Mouse (Mus musculus): ENCODE results near the gene Marcks. TPM values are rescaled to one million over a fixed set of nuclear protein-coding genes. Genes with fewer than 3 reads are reported as not detected.
"Not testable (repeated sequence)": the region's sequence is repeated elsewhere in the genome, so short reads cannot be mapped to it uniquely, and the experiment has no call there.

Marcks gene
- polyA plus RNA-seq, 1 experiment from 2014 or later: 277 TPM

- H3K4me2 ChIP-seq (replicated peaks): no peak overlapping the region
- ATAC-seq: no peak
- H3K27me3 ChIP-seq: no peaks in the 10 kb centered on the region
- H3K4me3 ChIP-seq (replicated peaks): no peak overlapping the region
- no peaks in the 10 kb centered on the region for H3K9me3 ChIP-seq
- H3K36me3 ChIP-seq: no peaks in the 10 kb centered on the region
- H3K9ac ChIP-seq (replicated peaks): no peak overlapping the region
- no peaks in the 10 kb centered on the region for H3K4me1 ChIP-seq (replicated peaks)
- no peak overlapping the region for H3K27ac ChIP-seq
Observed at GRCm38 (mm10) chr10:37093306-37093705, 45.4 kb downstream of the Marcks start.

- 74% methylated on average over 3 of the region's 3 CpGs for WGBS
- H3K4me2 ChIP-seq (replicated peaks): no peak overlapping the region
- no peaks in the 10 kb centered on the region for H3K36me3 ChIP-seq
- H3K27me3 ChIP-seq: no peaks in the 10 kb centered on the region
- H3K9me3 ChIP-seq: no peaks in the 10 kb centered on the region
- H3K27ac ChIP-seq: no peak overlapping the region
- H3K9ac ChIP-seq (replicated peaks): no peak overlapping the region
- ATAC-seq: no peak
- H3K4me3 ChIP-seq (replicated peaks): no peak overlapping the region
- H3K4me1 ChIP-seq (replicated peaks): no peaks in the 10 kb centered on the region
Observed at GRCm38 (mm10) chr10:37090411-37090810, 48.3 kb downstream of the Marcks start.

DNA sequence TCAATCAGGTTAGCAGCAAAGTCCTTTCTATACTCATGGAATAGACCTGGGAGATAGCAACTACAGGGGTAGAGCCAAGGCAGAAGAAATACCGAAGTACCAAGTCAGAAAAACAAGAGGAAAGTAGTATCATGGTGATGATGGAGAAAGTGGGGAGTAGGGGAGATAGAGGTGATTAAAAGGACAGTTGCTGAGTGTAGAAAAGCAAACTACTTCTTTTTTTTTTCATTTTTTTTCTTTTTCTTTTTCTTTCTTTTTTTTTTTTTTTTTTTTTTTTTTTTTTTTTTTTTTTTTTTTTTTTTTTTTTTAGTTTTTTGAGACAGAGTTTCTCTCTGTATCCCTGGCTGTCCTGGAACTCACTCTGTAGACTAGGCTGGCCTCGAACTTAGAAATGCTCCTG lies 54.6 kb downstream of the Marcks start:
- not testable (repeated sequence) for H3K27ac ChIP-seq; ATAC-seq; H3K9ac ChIP-seq (replicated peaks); H3K4me1 ChIP-seq (replicated peaks); H3K4me2 ChIP-seq (replicated peaks); H3K27me3 ChIP-seq; H3K36me3 ChIP-seq; H3K9me3 ChIP-seq; H3K4me3 ChIP-seq (replicated peaks)
- 87% methylated on average over 2 of the region's 2 CpGs for WGBS

Other genes with a start within 250 kb of the Marcks start
- 439 and 445 TPM in 2 replicates for gene Hdac2, start 164.4 kb downstream of the Marcks start, polyA plus RNA-seq (2015; fragmentation: Nextera tagmentation; extraction: Ambion mirVana)

All from midbrain, embryonic 13.5 days (tissue).